Mouse (Mus musculus) ovary, postnatal 10 days (tissue): ENCODE measurements around the gene Tead3.
"Not testable (repeated sequence)": the region's sequence is repeated elsewhere in the genome, so short reads cannot be mapped to it uniquely, and the experiment has no call there.

Source experiments
- DNase-seq: peaks from one replicate; pipeline ENCODE4 v3.0.0; 2022; ENCODE audit warnings: low spot score

Tead3 gene

GRCm38 (mm10) chr17:28330590-28330989 lies 20.0 kb downstream of the Tead3 start:
- not testable (repeated sequence) for DNase-seq

DNA sequence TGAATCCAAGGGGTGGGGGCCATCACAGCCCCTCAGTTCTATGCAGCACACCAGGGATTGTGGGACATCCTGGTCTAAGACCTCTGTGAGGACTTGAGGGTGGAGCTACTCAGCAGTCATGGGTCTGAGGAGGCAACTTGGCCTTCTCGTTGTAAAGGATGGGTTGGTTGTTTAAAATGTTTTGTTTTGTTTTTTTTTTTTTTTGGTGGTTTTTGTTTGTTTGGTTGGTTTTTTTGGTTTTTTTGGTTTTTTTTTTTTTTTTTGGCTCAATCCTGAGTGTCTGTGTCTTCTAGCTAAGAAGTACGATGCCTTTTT lies 20.4 kb downstream of the Tead3 start:
- no peak for DNase-seq

GRCm38 (mm10) chr17:28329503-28330231 lies 20.9 kb downstream of the Tead3 start:
- DNase-seq, result no peak

- DNase-seq, result no peak
Observed at GRCm38 (mm10) chr17:28328946-28329345, 21.7 kb downstream of the Tead3 start.

DNA sequence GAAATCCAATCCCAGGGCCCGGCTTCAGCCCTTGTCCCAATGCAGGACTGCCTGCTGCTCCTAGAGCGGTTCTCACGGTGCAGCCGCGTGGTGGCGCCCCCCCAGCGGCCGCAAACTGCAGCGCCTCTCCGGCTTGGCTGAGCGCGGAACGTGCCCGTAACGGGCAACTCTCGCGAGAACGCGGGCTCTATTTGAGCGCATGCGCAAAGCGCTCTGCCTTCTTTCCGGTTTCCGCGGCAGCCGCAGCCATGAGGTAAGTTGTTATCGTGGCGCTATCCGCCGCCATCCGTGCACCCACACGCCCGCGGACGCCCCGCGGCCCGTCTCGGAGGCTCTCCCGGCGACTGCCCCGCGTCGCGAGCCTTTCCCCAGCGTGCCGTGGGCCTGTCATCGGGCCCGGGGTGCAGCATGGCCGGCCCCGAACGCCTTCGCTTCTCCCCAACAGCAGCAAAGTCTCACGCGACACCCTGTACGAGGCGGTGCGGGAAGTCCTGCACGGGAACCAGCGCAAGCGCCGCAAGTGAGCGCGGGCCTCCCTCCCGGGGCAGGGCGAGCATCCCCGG lies 22.2 kb downstream of the Tead3 start, which contains the start of gene Rpl10a:
Gene Rpl10a, plus strand, starts transcription at position 106 of the 563 bp plus-strand sequence.
- DNase-seq, result peak; percentile 98

DNA sequence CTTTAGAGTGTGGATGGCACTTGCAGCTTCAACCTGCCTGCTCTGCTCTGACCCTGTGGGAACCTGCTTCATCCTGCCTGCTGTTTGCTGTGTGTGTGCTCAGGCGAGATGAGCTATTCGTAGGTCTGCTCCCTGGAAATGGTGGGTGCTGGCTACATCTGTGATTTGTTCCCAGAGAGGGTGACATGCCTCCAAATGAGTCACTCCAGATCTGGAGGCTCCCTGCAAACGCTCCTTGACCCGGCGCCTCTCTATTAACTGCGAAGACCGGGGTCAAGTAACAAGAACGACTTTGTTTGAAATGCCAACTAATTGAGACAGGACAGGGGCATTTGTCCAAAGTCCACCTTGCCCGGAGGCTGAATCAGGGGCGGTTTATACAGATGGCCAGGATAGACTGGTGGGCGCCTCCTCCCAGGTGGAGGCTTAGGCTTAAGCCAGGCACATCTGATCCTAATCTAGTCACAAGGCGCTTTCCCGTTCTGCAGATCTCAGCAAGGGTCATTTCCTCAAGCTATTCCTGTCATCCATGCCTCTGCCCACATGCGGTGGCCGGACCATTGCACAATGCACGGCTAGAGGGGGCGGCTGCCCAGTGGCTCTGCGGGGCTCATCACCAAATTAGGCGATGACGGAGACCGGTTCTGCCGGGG lies 22.8 kb downstream of the Tead3 start:
- no peak for DNase-seq

GRCm38 (mm10) chr17:28326951-28327350 lies 23.7 kb downstream of the Tead3 start:
- DNase-seq, result no peak

- DNase-seq, result no peak
Observed at GRCm38 (mm10) chr17:28325751-28326150, 24.9 kb downstream of the Tead3 start.

- not testable (repeated sequence) for DNase-seq
Observed at GRCm38 (mm10) chr17:28324416-28324815, 26.2 kb downstream of the Tead3 start.

GRCm38 (mm10) chr17:28323786-28324185 lies 26.8 kb downstream of the Tead3 start:
- DNase-seq, result no peak

GRCm38 (mm10) chr17:28321700-28322099 lies 28.9 kb downstream of the Tead3 start:
- no peak for DNase-seq

DNA sequence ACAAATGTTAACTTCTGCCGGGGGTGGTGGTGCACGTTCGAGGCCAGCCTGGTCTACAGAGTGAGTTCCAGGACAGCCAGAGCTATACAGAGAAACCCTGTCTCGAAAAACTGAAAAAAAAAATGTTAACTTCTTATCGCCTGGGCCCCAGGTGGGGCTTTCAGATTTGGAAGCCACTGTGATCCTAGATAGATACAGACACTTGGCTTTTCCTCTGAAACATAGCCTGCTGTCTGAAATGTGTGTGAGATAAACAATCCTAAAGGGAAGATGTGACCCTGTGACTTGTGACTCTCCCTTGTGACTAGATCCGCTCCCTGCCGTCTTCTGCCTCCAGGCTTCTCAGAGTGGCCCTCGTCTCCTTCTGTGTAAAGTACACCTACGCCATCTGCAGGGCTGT lies 32.9 kb downstream of the Tead3 start:
- no peak for DNase-seq

DNA sequence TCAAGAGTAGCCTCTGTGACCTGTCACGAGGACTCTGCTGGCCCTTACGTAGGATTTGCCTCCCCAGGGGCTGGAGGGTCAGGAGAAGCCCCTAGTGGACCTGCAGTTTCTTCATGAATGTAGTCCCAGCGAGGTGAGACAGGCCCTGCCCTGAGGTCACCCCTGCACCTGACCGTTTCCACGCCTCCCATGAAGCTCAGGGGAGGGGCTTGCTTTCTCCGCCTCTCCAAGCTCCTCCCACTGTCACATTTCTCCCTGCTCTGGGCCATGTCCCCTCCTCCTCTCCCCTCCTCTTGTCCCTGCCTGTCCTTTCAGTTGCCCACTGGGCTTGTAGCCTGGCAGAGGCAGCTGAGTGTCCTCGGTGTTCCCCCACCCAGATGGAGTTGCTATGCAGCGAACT lies 33.5 kb downstream of the Tead3 start:
- no peak for DNase-seq

GRCm38 (mm10) chr17:28316476-28316875 lies 34.1 kb downstream of the Tead3 start:
- no peak for DNase-seq

GRCm38 (mm10) chr17:28315611-28316160 lies 34.9 kb downstream of the Tead3 start:
- no peak for DNase-seq

- no peak for DNase-seq
Observed at GRCm38 (mm10) chr17:28313880-28314225, 36.8 kb downstream of the Tead3 start.

DNA sequence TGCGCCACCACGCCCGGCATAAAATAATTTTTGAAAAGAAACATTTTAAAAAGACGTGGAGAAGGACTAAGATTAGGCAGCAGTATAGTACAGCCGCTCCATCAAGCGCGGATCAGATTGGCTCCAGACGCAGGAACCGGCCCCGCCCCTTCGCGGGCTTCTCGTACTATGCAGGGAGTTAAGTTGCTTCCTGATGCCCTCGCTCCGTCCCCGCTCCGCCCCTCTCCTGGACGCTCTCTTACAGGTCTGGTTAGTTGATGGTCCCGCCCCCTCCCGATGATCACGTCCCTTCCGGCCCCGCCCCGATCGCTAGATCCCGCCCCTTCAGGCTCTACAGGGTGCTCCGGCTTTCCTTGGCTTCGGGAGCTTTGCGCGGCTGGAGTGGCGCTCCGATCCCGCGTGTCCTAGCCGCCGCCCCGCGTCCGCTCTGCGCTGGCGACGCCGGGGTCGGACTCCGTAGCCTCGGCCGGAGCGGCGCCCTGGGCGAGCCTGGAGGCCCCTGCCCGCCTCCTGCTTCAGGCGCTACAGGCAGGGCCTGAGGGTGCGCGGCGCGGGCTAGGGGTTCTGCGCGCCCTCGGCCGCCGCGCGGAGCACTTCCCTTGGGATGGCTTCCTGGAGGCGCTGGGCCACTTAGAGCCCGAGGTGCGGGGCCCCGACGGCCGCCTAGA lies 37.3 kb downstream of the Tead3 start, which contains the start of gene Fance:
Gene Fance, plus strand, starts transcription at position 308 of the 668 bp plus-strand sequence.
- DNase-seq, result peak; percentile 68

GRCm38 (mm10) chr17:28312232-28313211 lies 38.1 kb downstream of the Tead3 start:
- no peak for DNase-seq

DNA sequence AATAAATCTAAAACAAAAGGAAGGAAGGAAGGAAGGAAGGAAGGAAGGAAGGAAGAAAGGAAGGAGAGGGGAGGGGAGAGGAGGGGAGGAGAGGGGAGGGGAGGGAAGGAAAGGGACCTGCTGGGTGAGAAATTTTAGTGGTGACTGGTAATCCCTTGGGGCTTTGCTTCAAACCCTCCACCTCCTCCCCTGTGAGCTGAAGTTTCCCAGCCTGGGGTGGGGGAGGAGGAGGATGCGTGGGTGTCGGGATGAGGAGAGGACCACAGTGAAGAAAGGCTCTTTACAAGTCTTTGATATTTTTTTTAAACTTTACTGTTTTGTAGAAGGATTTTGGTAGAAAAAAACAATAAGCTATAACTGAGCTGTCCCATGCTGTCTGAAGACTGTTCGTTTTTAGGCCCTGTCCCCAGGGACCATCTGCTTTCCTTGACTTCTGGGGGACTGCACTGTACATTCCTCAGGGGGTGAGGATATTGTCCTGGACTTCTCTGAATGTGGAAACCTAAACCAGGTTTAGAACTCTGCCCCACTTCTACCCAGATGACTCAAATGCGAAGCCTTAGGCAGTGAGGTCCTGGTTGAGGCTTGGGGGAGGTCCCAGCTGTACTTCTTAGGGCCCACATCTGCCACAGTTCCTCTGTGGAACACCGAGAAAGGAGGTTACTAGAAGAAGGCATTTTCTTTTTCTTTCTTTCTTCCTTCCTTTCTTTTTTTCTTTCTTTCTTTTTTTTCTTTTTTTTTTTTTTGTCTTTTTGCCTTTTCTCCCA lies 39.1 kb downstream of the Tead3 start:
- DNase-seq, result no peak

GRCm38 (mm10) chr17:28310831-28311230 lies 39.8 kb downstream of the Tead3 start:
- no peak for DNase-seq
